Mouse (Mus musculus) spleen, adult 2 months (tissue): ENCODE measurements around the gene St6galnac3.

Experiments
- CTCF ChIP-seq: fragments of 200-500 bp; IDR thresholded peaks from 2 replicates; pipeline ENCODE4 v1.5.1; 2011; ENCODE audit warnings: mild to moderate bottlenecking, inconsistent platforms; ENCODE audit not compliant: insufficient read depth, insufficient read length, insufficient replicate concordance; ENCODE audit errors: extremely low read depth
- POLR2A ChIP-seq: fragments of 200-500 bp; IDR thresholded peaks from 2 replicates; pipeline ENCODE4 v1.6.1; 2011; ENCODE audit warnings: low read depth, low read length, inconsistent platforms

GRCm38 (mm10) chr3:153292363-153292762 is 432.6 kb downstream of the St6galnac3 start:
- TF ChIP-seq CTCF, result no peak
- TF ChIP-seq POLR2A, result no peak
